Mouse (Mus musculus) brain, embryonic 14.5 days (tissue): Measurements from ENCODE around the gene Pinlyp.

Experiments used
- CTCF ChIP-seq: fragments of 200-500 bp; IDR thresholded peaks from 2 replicates; pipeline ENCODE4 v1.5.1; 2012; ENCODE audit warnings: inconsistent platforms, mild to moderate bottlenecking, moderate library complexity, borderline replicate concordance; ENCODE audit not compliant: insufficient read depth, insufficient read length; ENCODE audit errors: extremely low read depth
- POLR2A ChIP-seq: fragments of 200-500 bp; IDR thresholded peaks from 2 replicates; pipeline ENCODE4 v1.6.1; 2012; ENCODE audit warnings: mild to moderate bottlenecking, inconsistent platforms, borderline replicate concordance; ENCODE audit not compliant: poor library complexity, insufficient read depth, insufficient read length, severe bottlenecking; ENCODE audit errors: extremely low read depth

GRCm38 (mm10) chr7:24539686-24540085 lies 6.2 kb downstream of the Pinlyp start:
- TF ChIP-seq CTCF (no peak), POLR2A (no peak)
